ENCODE assay signal across 33 mouse cellular contexts in the genomic region with DNA sequence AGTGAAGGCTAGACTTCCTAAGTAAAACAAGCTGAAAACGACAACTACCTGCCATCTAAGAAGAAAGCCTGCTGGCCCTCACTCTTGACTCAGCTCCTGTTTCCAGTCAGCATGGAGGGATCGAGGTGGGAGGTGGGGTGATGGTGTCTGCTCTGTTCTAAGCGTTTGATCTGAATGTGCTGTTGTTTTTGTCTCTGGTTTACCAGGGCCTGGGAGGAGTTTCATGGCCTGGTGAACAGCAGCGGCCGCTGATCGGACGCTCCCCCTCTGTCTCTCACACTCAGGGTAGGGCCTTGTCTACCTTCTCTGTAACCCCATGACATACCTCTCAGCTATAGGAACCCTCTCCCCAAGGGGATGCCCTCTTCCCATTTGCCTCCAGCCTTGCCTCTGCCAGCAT. TPM values are rescaled to one million over a fixed set of nuclear protein-coding genes. Genes with fewer than 3 reads are reported as not detected.
A peak's percentile ranks its signal among the peaks of the same experiment; 100 is the strongest.
DNase-seq lines count a peak whose midpoint lies in the region; ATAC-seq and TF ChIP-seq lines count a peak whose summit lies in the region.
"Had no signal": no experiment of that assay in that cellular context is flagged by ENCODE, and none has a peak within 500 bp of the region (broad histone marks: within the 10 kb centered on the region; RNA-seq: fewer than 3 reads in every experiment).

No protein-coding gene starts in this region.

- 34% methylated on average over 7 of the region's 7 CpGs for WGBS in kidney, embryonic 16.5 days
- 57% methylated on average over 7 of the region's 7 CpGs for WGBS in midbrain, embryonic 14.5 days

- no peaks in the 10 kb centered on the region for H3K27me3 ChIP-seq in kidney, embryonic 16.5 days (ENCODE audit: insufficient read depth, low read length)
- no peaks in the 10 kb centered on the region for H3K27me3 ChIP-seq in E14TG2a.4 (ENCODE audit: insufficient read depth, low read length)
- no peaks in the 10 kb centered on the region for H3K27me3 ChIP-seq in ES-Bruce4 (ENCODE audit: control insufficient read depth, insufficient read depth, low read length, poor library complexity, severe bottlenecking)
- H3K27me3 ChIP-seq in midbrain, embryonic 14.5 days (ENCODE audit: control insufficient read depth, insufficient read depth, low read length): no peaks in the 10 kb centered on the region
- H3K27me3 ChIP-seq: embryonic facial prominence, embryonic 12.5 days; embryonic facial prominence, embryonic 15.5 days; heart, embryonic 13.5 days had no signal

- H3K36me3 ChIP-seq in kidney, embryonic 16.5 days (ENCODE audit: insufficient read depth, low read length): peaks cover 40% of the 10 kb centered on the region
- H3K36me3 ChIP-seq in E14TG2a.4 (ENCODE audit: insufficient read depth, low read length): peaks cover 96% of the 10 kb centered on the region
- peaks cover 32% of the 10 kb centered on the region for H3K36me3 ChIP-seq in ES-Bruce4 (ENCODE audit: control insufficient read depth, insufficient read depth, low read length, poor library complexity, severe bottlenecking)
- H3K36me3 ChIP-seq in midbrain, embryonic 14.5 days (ENCODE audit: control insufficient read depth, insufficient read depth, low read length): peaks cover 93% of the 10 kb centered on the region

- TF ChIP-seq CTCF in E14TG2a.4 (conservative IDR thresholded peaks at IDR 0.05; ENCODE audit: low read length) (no peak), ES-Bruce4 (IDR thresholded peaks at IDR 0.05; ENCODE audit: low read depth, low read length) (no peak)

- H3K4me2 ChIP-seq in kidney, embryonic 16.5 days (replicated peaks; ENCODE audit: low read depth, low read length): no peak overlapping the region
- no peak overlapping the region for H3K4me2 ChIP-seq in midbrain, embryonic 14.5 days (ENCODE audit: low read length)
- H3K4me2 ChIP-seq: embryonic facial prominence, embryonic 12.5 days; embryonic facial prominence, embryonic 15.5 days; heart, embryonic 13.5 days; hindbrain, embryonic 14.5 days had no signal

- no peak overlapping the region for H3K27ac ChIP-seq in kidney, embryonic 16.5 days (ENCODE audit: low read length)
- H3K27ac ChIP-seq in ES-Bruce4 (ENCODE audit: insufficient read depth, low read length): peak overlapping the region; percentile 44
- no peak overlapping the region for H3K27ac ChIP-seq in midbrain, embryonic 14.5 days (replicated peaks; ENCODE audit: low read depth, low read length)
- H3K27ac ChIP-seq: embryonic facial prominence, embryonic 12.5 days; embryonic facial prominence, embryonic 15.5 days; heart, adult 2 months; heart, embryonic 10.5 days; heart, embryonic 13.5 days; hindbrain, embryonic 14.5 days; hindbrain, postnatal 0 days had no signal

- ATAC-seq in kidney, embryonic 16.5 days (ENCODE audit: low FRiP score, low TSS enrichment): peak; percentile 79
- no peak for ATAC-seq in midbrain, embryonic 14.5 days (ENCODE audit: low FRiP score, low TSS enrichment)
- ATAC-seq in monocyte, adult 5-6 weeks (replicated peaks; ENCODE audit: insufficient number of reproducible peaks, low FRiP score, low TSS enrichment, poor library complexity, severe bottlenecking): no peak
- ATAC-seq: CD4-positive, CD25-positive, alpha-beta regulatory T cell, adult 4 months; forebrain, embryonic 14.5 days; hindbrain, postnatal 0 days; inflammation-experienced regulatory T-cells, adult 6 months had no signal

- no peak for TF ChIP-seq EP300 in ES-Bruce4 (IDR thresholded peaks at IDR 0.05; ENCODE audit: insufficient read depth, low read depth, low read length)

- no peak for TF ChIP-seq POLR2A in ES-Bruce4 (IDR thresholded peaks at IDR 0.05; ENCODE audit: insufficient read depth, low read length)

- H3K4me3 ChIP-seq in kidney, embryonic 16.5 days (ENCODE audit: low read length): no peak overlapping the region
- peak overlapping the region; percentile 56 for H3K4me3 ChIP-seq in E14TG2a.4 (replicated peaks; ENCODE audit: low read length)
- H3K4me3 ChIP-seq in ES-Bruce4 (ENCODE audit: low read depth, low read length): no peak overlapping the region
- no peak overlapping the region for H3K4me3 ChIP-seq in midbrain, embryonic 14.5 days (replicated peaks; ENCODE audit: low read depth, low read length)
- H3K4me3 ChIP-seq: embryonic facial prominence, embryonic 12.5 days; embryonic facial prominence, embryonic 15.5 days; heart, adult 2 months; heart, embryonic 10.5 days; heart, embryonic 13.5 days had no signal

- no peak overlapping the region for H3K9ac ChIP-seq in kidney, embryonic 16.5 days (replicated peaks; ENCODE audit: low read length)
- no peak overlapping the region for H3K9ac ChIP-seq in ES-Bruce4 (ENCODE audit: low read depth, poor library complexity, severe bottlenecking)
- no peak overlapping the region for H3K9ac ChIP-seq in midbrain, embryonic 14.5 days (replicated peaks; ENCODE audit: low read length)
- H3K9ac ChIP-seq: embryonic facial prominence, embryonic 12.5 days; embryonic facial prominence, embryonic 15.5 days; heart, embryonic 13.5 days; hindbrain, embryonic 14.5 days had no signal

- peaks cover 6% of the 10 kb centered on the region; the same call in 1 of the 2 replicates for H3K4me1 ChIP-seq in kidney, embryonic 16.5 days (ENCODE audit: insufficient read depth, low read length)
- H3K4me1 ChIP-seq in E14TG2a.4 (replicated peaks; ENCODE audit: low read depth, low read length) (peaks cover 100% of the 10 kb centered on the region), ES-Bruce4 (ENCODE audit: control insufficient read depth, insufficient read depth, low read length) (peaks cover 27% of the 10 kb centered on the region)
- H3K4me1 ChIP-seq in midbrain, embryonic 14.5 days (ENCODE audit: control insufficient read depth, insufficient read depth, low read length): no peaks in the 10 kb centered on the region
- H3K4me1 ChIP-seq: embryonic facial prominence, embryonic 12.5 days; embryonic facial prominence, embryonic 15.5 days; heart, embryonic 10.5 days; heart, embryonic 13.5 days had no signal

- H3K9me3 ChIP-seq in kidney, embryonic 16.5 days (ENCODE audit: low read length): no peaks in the 10 kb centered on the region
- no peaks in the 10 kb centered on the region for H3K9me3 ChIP-seq in E14TG2a.4 (ENCODE audit: low read length)
- no peaks in the 10 kb centered on the region for H3K9me3 ChIP-seq in ES-Bruce4 (replicated peaks; ENCODE audit: control insufficient read depth, insufficient read depth, low read length, poor library complexity, severe bottlenecking)
- no peaks in the 10 kb centered on the region for H3K9me3 ChIP-seq in midbrain, embryonic 14.5 days (ENCODE audit: control insufficient read depth, low read length)
- H3K9me3 ChIP-seq: embryonic facial prominence, embryonic 12.5 days; embryonic facial prominence, embryonic 15.5 days; heart, embryonic 10.5 days; heart, embryonic 13.5 days had no signal

- DNase-seq in kidney, adult 18-20 months: no peak
- peak; percentile 68 for DNase-seq in R1 (ENCODE audit: low read depth, low spot score)
- no peak for DNase-seq in midbrain, embryonic 14.5 days
- DNase-seq: adrenal gland, adult 2 months; adrenal gland, postnatal 14 days; cerebellum, adult 11 months; cerebellum, adult 2 months; cerebellum, adult 9-11 months; cerebellum, postnatal 25 days; gastrocnemius, postnatal 25 days; heart, adult 2 months; heart, postnatal 14 days; heart, postnatal 4 days had no signal

RNA-seq across cellular contexts. Expression of a gene that starts 18.5 kb away (rescaled TPM):
- 157 and 160 TPM in 2 replicates for polyA plus RNA-seq in kidney, embryonic 16.5 days (2015; fragmentation: Nextera tagmentation; extraction: Ambion mirVana)
- 191 and 201 TPM in 2 replicates for polyA plus RNA-seq in ES-Bruce4 (2011; ENCODE audit: insufficient read depth, insufficient read length, low read depth, missing spikeins)
- 53.5 and 75.5 TPM in 2 replicates for polyA plus RNA-seq in midbrain, embryonic 14.5 days (2014; fragmentation: Nextera tagmentation; extraction: Ambion mirVana)
- 145 to 170 TPM (median 152 TPM) in 3 replicates for total RNA-seq in monocyte, adult 5-6 weeks (2017)

RNA-seq across cellular contexts. Expression of a gene that starts 27.7 kb away (rescaled TPM):
- polyA plus RNA-seq in kidney, embryonic 16.5 days (2015; fragmentation: Nextera tagmentation; extraction: Ambion mirVana): 0.68 and 0.85 TPM in 2 replicates
- polyA plus RNA-seq in ES-Bruce4 (2011; ENCODE audit: insufficient read depth, insufficient read length, low read depth, missing spikeins): not detected in 2 replicates
- not detected in 2 replicates for polyA plus RNA-seq in midbrain, embryonic 14.5 days (2014; fragmentation: Nextera tagmentation; extraction: Ambion mirVana)
- not detected in 3 replicates for total RNA-seq in monocyte, adult 5-6 weeks (2017)
- total RNA-seq: adrenal gland, adult 2 months; adrenal gland, postnatal 14 days; common myeloid progenitor, adult 5-6 weeks; heart, adult 2 months; heart, postnatal 14 days; hindbrain, postnatal 0 days had no signal
- polyA plus RNA-seq: adrenal gland, adult 2 months; cerebellum, adult 2 months; forebrain, embryonic 11.5 days; forebrain, embryonic 14.5 days; heart, adult 2 months; hindbrain, embryonic 14.5 days; hindbrain, postnatal 0 days had no signal

RNA-seq across cellular contexts. Expression of a gene that starts 32.0 kb away (rescaled TPM):
- 7.3 and 8.5 TPM in 2 replicates for polyA plus RNA-seq in kidney, embryonic 16.5 days (2015; fragmentation: Nextera tagmentation; extraction: Ambion mirVana)
- polyA plus RNA-seq in ES-Bruce4 (2011; ENCODE audit: insufficient read depth, insufficient read length, low read depth, missing spikeins): 1.9 and 2.2 TPM in 2 replicates
- polyA plus RNA-seq in midbrain, embryonic 14.5 days (2014; fragmentation: Nextera tagmentation; extraction: Ambion mirVana): 1.8 and 1.9 TPM in 2 replicates
- total RNA-seq in monocyte, adult 5-6 weeks (2017): not detected in 3 replicates
- total RNA-seq: common myeloid progenitor, adult 5-6 weeks had no signal
- polyA plus RNA-seq: inflammation-experienced regulatory T-cells, adult 6 months had no signal

RNA-seq across cellular contexts. Expression of a gene that starts 41.8 kb away (rescaled TPM):
- 0.81 and 1.1 TPM in 2 replicates for polyA plus RNA-seq in kidney, embryonic 16.5 days (2015; fragmentation: Nextera tagmentation; extraction: Ambion mirVana)
- polyA plus RNA-seq in ES-Bruce4 (2011; ENCODE audit: insufficient read depth, insufficient read length, low read depth, missing spikeins): not detected in 2 replicates
- not detected in 2 replicates for polyA plus RNA-seq in midbrain, embryonic 14.5 days (2014; fragmentation: Nextera tagmentation; extraction: Ambion mirVana)
- total RNA-seq in monocyte, adult 5-6 weeks (2017): not detected in 3 replicates
- total RNA-seq: adrenal gland, adult 2 months; adrenal gland, postnatal 14 days; common myeloid progenitor, adult 5-6 weeks; granulocyte monocyte progenitor cell, adult 5-6 weeks; heart, adult 2 months; heart, postnatal 14 days; heart, postnatal 4 days; hindbrain, postnatal 0 days had no signal
- polyA plus RNA-seq: adrenal gland, adult 2 months; CD4-positive, CD25-positive, alpha-beta regulatory T cell, adult 4 months; cerebellum, adult 2 months; forebrain, embryonic 14.5 days; heart, adult 2 months; heart, embryonic 13.5 days; hindbrain, embryonic 11.5 days; hindbrain, embryonic 14.5 days; hindbrain, postnatal 0 days; inflammation-experienced regulatory T-cells, adult 6 months had no signal

RNA-seq across cellular contexts. Expression of a gene that starts 49.1 kb away (rescaled TPM):
- 0.08 TPM in 1 of 2 replicates, not detected in the other for polyA plus RNA-seq in kidney, embryonic 16.5 days (2015; fragmentation: Nextera tagmentation; extraction: Ambion mirVana)
- polyA plus RNA-seq in ES-Bruce4 (2011; ENCODE audit: insufficient read depth, insufficient read length, low read depth, missing spikeins): 0.27 TPM in 1 of 2 replicates, not detected in the other
- 0.32 TPM in 1 of 2 replicates, not detected in the other for polyA plus RNA-seq in midbrain, embryonic 14.5 days (2014; fragmentation: Nextera tagmentation; extraction: Ambion mirVana)
- total RNA-seq in monocyte, adult 5-6 weeks (2017): not detected in 3 replicates
- total RNA-seq: adrenal gland, adult 2 months; adrenal gland, postnatal 14 days; adrenal gland, postnatal 4 days; common myeloid progenitor, adult 5-6 weeks; gastrocnemius, adult 8-10 months; gastrocnemius, postnatal 25 days; granulocyte monocyte progenitor cell, adult 5-6 weeks; heart, adult 2 months; heart, postnatal 14 days; heart, postnatal 4 days had no signal
- polyA plus RNA-seq: CD4-positive, CD25-positive, alpha-beta regulatory T cell, adult 4 months; forebrain, embryonic 11.5 days; heart, adult 2 months; heart, embryonic 10.5 days; heart, embryonic 16.5 days; inflammation-experienced regulatory T-cells, adult 6 months had no signal
